Mouse (Mus musculus): ENCODE measurements around the gene Nek1. TPM values are rescaled to one million over a fixed set of nuclear protein-coding genes. Genes with fewer than 3 reads are reported as not detected.
A peak's percentile ranks its signal among the peaks of the same experiment; 100 is the strongest.

Nek1 gene
- polyA plus RNA-seq, 1 experiment from 2014 or later: 27.7 TPM

- Histone ChIP-seq H3K9ac (no peak overlapping the region), H3K4me2 (no peak overlapping the region), H3K4me3 (no peak overlapping the region), H3K36me3 (0 out of 2 replicates have a peak, but pooled peaks cover 5% of the 10 kb centered on the region), H3K27ac (no peak overlapping the region), H3K4me1 (replicated peaks) (peaks cover 17% of the 10 kb centered on the region), H3K9me3 (0 out of 2 replicates have a peak, but pooled peaks cover 7% of the 10 kb centered on the region), H3K27me3 (no peaks in the 10 kb centered on the region)
- WGBS: 89% methylated on average over 3 of the region's 3 CpGs
- ATAC-seq (ENCODE audit: low FRiP score): no peak
These were observed 3.5 kb downstream of the Nek1 start for GRCm38 (mm10) chr8:60996468-60996867.

DNA sequence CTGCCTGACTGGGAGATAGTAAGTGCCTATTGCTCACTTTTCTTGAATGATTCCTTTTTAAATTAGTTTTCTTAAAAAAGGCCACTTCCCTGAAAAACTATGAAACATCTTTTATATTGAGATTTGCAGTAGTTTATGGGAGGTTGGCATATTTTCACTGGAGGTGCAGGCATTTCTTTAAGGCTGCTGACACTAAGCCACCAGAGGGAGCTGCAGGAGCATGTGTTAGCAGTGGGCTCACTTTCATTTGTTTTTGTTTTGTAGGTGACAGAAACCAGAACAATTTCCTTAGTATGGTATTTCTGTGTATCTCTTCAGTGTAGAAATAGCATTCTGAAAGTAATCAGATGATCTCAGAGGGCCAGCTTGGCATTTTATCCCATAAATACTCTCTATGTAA, 49.0 kb downstream of the Nek1 start:
- no peaks in the 10 kb centered on the region for H3K9me3 ChIP-seq
- ATAC-seq (ENCODE audit: low FRiP score): 0 out of 2 replicates have a peak, but pooled peaks have one; percentile 49

DNA sequence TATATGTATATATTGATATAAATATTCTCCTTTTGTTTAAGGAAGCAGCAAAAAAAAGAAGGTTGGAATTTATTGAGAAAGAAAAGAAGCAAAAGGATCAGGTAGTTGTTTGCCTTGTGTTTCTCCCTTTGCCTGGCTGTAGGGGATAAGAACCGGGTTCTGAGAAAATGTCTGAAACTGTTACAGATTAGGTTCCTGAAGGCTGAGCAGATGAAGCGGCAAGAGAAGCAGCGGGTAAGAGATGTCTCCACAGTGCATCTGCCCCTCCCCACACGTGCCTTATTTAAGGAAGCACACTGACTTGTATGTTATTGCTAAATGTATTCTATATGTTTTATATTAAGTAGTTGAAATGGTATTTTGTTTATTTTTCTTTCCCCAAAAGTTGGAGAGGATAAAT, 50.9 kb downstream of the Nek1 start:
- Histone ChIP-seq H3K4me2 (no peak overlapping the region), H3K9ac (no peak overlapping the region), H3K4me3 (no peak overlapping the region), H3K27me3 (no peaks in the 10 kb centered on the region), H3K27ac (no peak overlapping the region), H3K36me3 (0 out of 2 replicates have a peak, but pooled peaks cover 2% of the 10 kb centered on the region), H3K9me3 (no peaks in the 10 kb centered on the region), H3K4me1 (replicated peaks) (no peaks in the 10 kb centered on the region)
- no peak for ATAC-seq (ENCODE audit: low FRiP score)
- 83% methylated on average over 4 of the region's 4 CpGs for WGBS

More for the DNA sequence above, 49.0 kb downstream of the Nek1 start:
- Histone ChIP-seq H3K27ac (no peak overlapping the region), H3K4me1 (replicated peaks) (no peaks in the 10 kb centered on the region), H3K4me3 (no peak overlapping the region), H3K4me2 (no peak overlapping the region), H3K36me3 (peaks cover 8% of the 10 kb centered on the region), H3K27me3 (no peaks in the 10 kb centered on the region), H3K9ac (no peak overlapping the region)

DNA sequence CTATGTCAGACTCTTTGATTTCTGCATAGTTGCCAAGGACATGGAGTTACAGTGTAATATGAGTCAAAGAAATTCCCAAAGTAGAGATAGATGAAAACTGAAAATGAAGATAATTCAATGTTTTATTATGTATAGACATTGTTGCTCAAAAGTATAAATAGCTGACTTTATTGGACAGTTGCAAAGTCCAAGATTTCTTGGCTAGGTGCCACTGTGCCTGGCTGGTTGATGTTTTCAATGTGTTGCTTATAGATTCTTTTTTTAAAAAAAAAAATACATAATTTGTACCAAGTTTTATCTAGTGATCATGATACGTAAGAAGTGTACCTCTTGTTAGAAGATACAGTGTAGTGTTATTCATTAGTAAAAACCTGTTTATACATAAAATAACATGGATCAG, 53.8 kb downstream of the Nek1 start:
- Histone ChIP-seq H3K9ac (no peak overlapping the region), H3K4me3 (no peak overlapping the region), H3K4me1 (replicated peaks) (no peaks in the 10 kb centered on the region), H3K27me3 (no peaks in the 10 kb centered on the region), H3K36me3 (peaks cover 12% of the 10 kb centered on the region), H3K4me2 (no peak overlapping the region), H3K9me3 (no peaks in the 10 kb centered on the region), H3K27ac (no peak overlapping the region)
- no peak for ATAC-seq (ENCODE audit: low FRiP score)
- WGBS: 100% methylated on average over 1 of the region's 1 CpGs

- Histone ChIP-seq H3K36me3 (peaks cover 10% of the 10 kb centered on the region), H3K27ac (no peak overlapping the region), H3K9me3 (no peaks in the 10 kb centered on the region), H3K9ac (no peak overlapping the region), H3K4me1 (replicated peaks) (peaks cover 5% of the 10 kb centered on the region; the same call in 1 of the 2 replicates), H3K27me3 (no peaks in the 10 kb centered on the region), H3K4me2 (no peak overlapping the region), H3K4me3 (no peak overlapping the region)
- ATAC-seq (ENCODE audit: low FRiP score): no peak
- WGBS: 56% methylated on average over 1 of the region's 1 CpGs
These were observed 60.0 kb downstream of the Nek1 start for GRCm38 (mm10) chr8:61053017-61053416.

- Histone ChIP-seq H3K27ac (no peak overlapping the region), H3K36me3 (peaks cover 10% of the 10 kb centered on the region), H3K9ac (no peak overlapping the region), H3K4me1 (replicated peaks) (peaks cover 5% of the 10 kb centered on the region; the same call in 1 of the 2 replicates), H3K4me2 (no peak overlapping the region), H3K27me3 (no peaks in the 10 kb centered on the region), H3K9me3 (no peaks in the 10 kb centered on the region), H3K4me3 (no peak overlapping the region)
- no peak for ATAC-seq (ENCODE audit: low FRiP score)
- 89% methylated on average over 5 of the region's 5 CpGs for WGBS
These were observed 61.3 kb downstream of the Nek1 start for GRCm38 (mm10) chr8:61054313-61054712.

GRCm38 (mm10) chr8:61056997-61057396, 64.0 kb downstream of the Nek1 start:
- H3K9ac ChIP-seq: no peak overlapping the region
- no peaks in the 10 kb centered on the region for H3K36me3 ChIP-seq
- peak overlapping the region; percentile 32; the same call in 1 of the 2 replicates for H3K27ac ChIP-seq
- H3K27me3 ChIP-seq: no peaks in the 10 kb centered on the region
- no peak overlapping the region for H3K4me2 ChIP-seq
- ATAC-seq (ENCODE audit: low FRiP score): no peak
- no peak overlapping the region for H3K4me3 ChIP-seq
- 71% methylated on average over 3 of the region's 3 CpGs for WGBS
- no peaks in the 10 kb centered on the region for H3K9me3 ChIP-seq
- H3K4me1 ChIP-seq (replicated peaks): peaks cover 5% of the 10 kb centered on the region

DNA sequence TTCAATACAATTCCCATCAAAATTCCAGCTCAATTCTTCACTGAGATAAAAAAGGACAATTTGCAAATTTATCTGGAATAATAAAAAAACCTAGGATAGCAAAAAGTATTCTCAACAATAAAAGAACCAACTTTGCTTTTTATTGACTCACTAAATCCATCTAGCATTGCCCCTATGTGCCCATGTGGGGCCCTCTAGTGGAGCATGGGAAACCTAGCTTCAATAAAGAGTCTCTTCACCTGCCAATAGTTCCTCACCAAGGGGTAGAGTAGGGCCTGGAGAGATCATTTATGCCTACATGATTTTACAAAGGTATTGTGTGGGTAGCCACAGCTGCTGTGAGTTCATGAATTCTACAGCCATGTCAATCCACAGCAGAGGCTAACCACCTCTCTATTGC, 66.1 kb downstream of the Nek1 start:
- no peak for ATAC-seq (ENCODE audit: low FRiP score)
- peaks cover 5% of the 10 kb centered on the region; the same call in 1 of the 2 replicates for H3K36me3 ChIP-seq
- H3K4me3 ChIP-seq: no peak overlapping the region
- no peaks in the 10 kb centered on the region for H3K27me3 ChIP-seq
- no peak overlapping the region for H3K4me2 ChIP-seq
- H3K4me1 ChIP-seq (replicated peaks): peaks cover 5% of the 10 kb centered on the region
- no peaks in the 10 kb centered on the region for H3K9me3 ChIP-seq
- H3K9ac ChIP-seq: no peak overlapping the region
- H3K27ac ChIP-seq: no peak overlapping the region

GRCm38 (mm10) chr8:61060412-61060811, 67.4 kb downstream of the Nek1 start:
- Histone ChIP-seq H3K36me3 (peaks cover 5% of the 10 kb centered on the region; the same call in 1 of the 2 replicates), H3K27me3 (no peaks in the 10 kb centered on the region), H3K4me3 (no peak overlapping the region), H3K4me2 (no peak overlapping the region), H3K9me3 (no peaks in the 10 kb centered on the region), H3K9ac (no peak overlapping the region), H3K4me1 (replicated peaks) (peaks cover 5% of the 10 kb centered on the region), H3K27ac (no peak overlapping the region)
- 88% methylated on average over 7 of the region's 7 CpGs for WGBS
- no peak for ATAC-seq (ENCODE audit: low FRiP score)

- Histone ChIP-seq H3K4me1 (replicated peaks) (no peaks in the 10 kb centered on the region), H3K4me2 (no peak overlapping the region), H3K27me3 (no peaks in the 10 kb centered on the region), H3K9ac (no peak overlapping the region), H3K9me3 (no peaks in the 10 kb centered on the region), H3K27ac (no peak overlapping the region), H3K4me3 (no peak overlapping the region), H3K36me3 (peaks cover 22% of the 10 kb centered on the region)
- ATAC-seq (ENCODE audit: low FRiP score): no peak
These were observed 82.1 kb downstream of the Nek1 start for GRCm38 (mm10) chr8:61075059-61075458.

- 94% methylated on average over 4 of the region's 4 CpGs for WGBS
- no peak overlapping the region for H3K27ac ChIP-seq
- no peaks in the 10 kb centered on the region for H3K4me1 ChIP-seq (replicated peaks)
- no peak overlapping the region for H3K4me3 ChIP-seq
- H3K9ac ChIP-seq: no peak overlapping the region
- no peaks in the 10 kb centered on the region for H3K27me3 ChIP-seq
- H3K36me3 ChIP-seq: peaks cover 22% of the 10 kb centered on the region
- ATAC-seq (ENCODE audit: low FRiP score): no peak
- no peak overlapping the region for H3K4me2 ChIP-seq
- H3K9me3 ChIP-seq: no peaks in the 10 kb centered on the region
These were observed 117.5 kb downstream of the Nek1 start for GRCm38 (mm10) chr8:61110496-61110895.

GRCm38 (mm10) chr8:61111940-61112339, 118.9 kb downstream of the Nek1 start:
- ATAC-seq (ENCODE audit: low FRiP score): no peak
- 93% methylated on average over 4 of the region's 4 CpGs for WGBS

GRCm38 (mm10) chr8:61121631-61122030, 128.6 kb downstream of the Nek1 start:
- Histone ChIP-seq H3K9ac (no peak overlapping the region), H3K4me2 (no peak overlapping the region), H3K27me3 (no peaks in the 10 kb centered on the region), H3K4me1 (replicated peaks) (no peaks in the 10 kb centered on the region), H3K27ac (no peak overlapping the region), H3K9me3 (no peaks in the 10 kb centered on the region), H3K36me3 (peaks cover 32% of the 10 kb centered on the region), H3K4me3 (no peak overlapping the region)
- WGBS: 100% methylated on average over 1 of the region's 1 CpGs
- no peak for ATAC-seq (ENCODE audit: low FRiP score)

More at GRCm38 (mm10) chr8:61111940-61112339, 118.9 kb downstream of the Nek1 start:
- Histone ChIP-seq H3K4me2 (no peak overlapping the region), H3K27me3 (no peaks in the 10 kb centered on the region), H3K27ac (no peak overlapping the region), H3K36me3 (peaks cover 19% of the 10 kb centered on the region), H3K4me3 (no peak overlapping the region), H3K9me3 (no peaks in the 10 kb centered on the region), H3K9ac (no peak overlapping the region), H3K4me1 (replicated peaks) (no peaks in the 10 kb centered on the region)
